In the genomic region with DNA sequence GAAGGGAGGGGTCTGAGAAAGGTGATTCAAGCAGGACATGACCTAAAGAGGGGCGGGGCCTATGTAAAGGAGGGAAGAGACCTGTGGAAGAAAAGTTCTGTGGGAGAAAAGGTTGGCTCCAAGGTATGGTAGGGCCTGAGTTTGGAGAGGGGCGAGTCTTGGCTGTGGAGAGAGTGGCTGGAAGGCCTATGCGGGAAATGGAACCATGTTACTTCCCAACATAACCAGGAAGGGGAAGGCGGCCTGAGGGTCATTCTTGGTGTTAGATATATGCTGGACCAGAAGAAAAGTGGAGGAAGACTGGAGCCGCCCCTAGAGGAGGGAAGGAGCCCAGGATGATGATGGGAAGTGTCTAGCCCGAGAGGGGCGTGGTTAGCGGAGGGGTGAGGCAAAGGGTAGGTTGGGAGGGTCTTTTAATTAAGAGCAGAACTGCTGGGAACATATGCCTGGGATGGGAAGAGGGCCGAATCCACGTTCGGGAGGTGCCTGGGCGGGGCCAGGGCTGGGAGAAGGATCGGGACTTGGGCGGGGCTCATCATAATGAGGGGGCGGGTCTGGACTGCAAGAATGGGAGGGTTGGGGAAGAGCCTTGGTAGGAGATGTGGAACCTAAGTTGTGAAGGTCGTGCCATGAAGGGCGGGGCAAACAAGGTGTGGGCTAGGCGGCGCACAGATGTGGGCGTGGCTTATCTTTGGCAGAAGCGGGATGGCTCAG, we compare ENCODE assay signal across 7 mouse cellular contexts. TPM values are rescaled to one million over a fixed set of nuclear protein-coding genes. Genes with fewer than 3 reads are reported as not detected.
DNase-seq lines count a peak whose midpoint lies in the region; ATAC-seq and TF ChIP-seq lines count a peak whose summit lies in the region.

No protein-coding gene starts in this region.

- no peak for DNase-seq in thymus, adult 2 months
- DNase-seq in thymus, postnatal 10 days (ENCODE audit: low spot score in 2 of 2) = no peak
- DNase-seq in embryo, embryonic 10 days (ENCODE audit: low spot score) = peak; percentile 67
- DNase-seq in hindbrain, embryonic 14.5 days (ENCODE audit: low spot score) = no peak
- peak; percentile 68 to 73 (median 70) for DNase-seq in liver, embryonic 14.5 days (ENCODE audit: low read depth in 3 of 3, low spot score in 3 of 3)
- peak; percentile 58 for DNase-seq in splenic B cell, adult 2 months (ENCODE audit: low read depth, low spot score)
- DNase-seq in frontal cortex, postnatal 10 days (ENCODE audit: low spot score in 2 of 2) = no peak

- TF ChIP-seq POLR2A in thymus, adult 2 months (IDR thresholded peaks at IDR 0.05; ENCODE audit: control insufficient read depth, extremely low read depth, insufficient read depth, low read length, poor library complexity) = no peak

- peak overlapping the region; percentile 92 for H3K4me2 ChIP-seq in hindbrain, embryonic 14.5 days (replicated peaks)
- H3K4me2 ChIP-seq in liver, embryonic 14.5 days (ENCODE audit: low read depth) = peak overlapping the region; percentile 88

- peaks cover 16% of the 10 kb centered on the region for H3K4me1 ChIP-seq in thymus, adult 2 months (replicated peaks; ENCODE audit: control insufficient read depth, insufficient read depth, low read length)
- H3K4me1 ChIP-seq in hindbrain, embryonic 14.5 days (replicated peaks; ENCODE audit: control insufficient read depth, insufficient read depth, low read length) = peaks cover 15% of the 10 kb centered on the region
- H3K4me1 ChIP-seq in liver, embryonic 14.5 days (replicated peaks; ENCODE audit: control insufficient read depth in 2 of 2, insufficient read depth in 2 of 2, low read length in 1 of 2) = peaks cover 17 to 26% of the 10 kb centered on the region in 2 experiments

- H3K9ac ChIP-seq in hindbrain, embryonic 14.5 days = no peak overlapping the region
- 0 out of 2 replicates have a peak overlapping the region, but pooled peaks have one; percentile 29 for H3K9ac ChIP-seq in liver, embryonic 14.5 days (replicated peaks)

- peak overlapping the region; percentile 80 for H3K4me3 ChIP-seq in thymus, adult 2 months (ENCODE audit: control insufficient read depth, insufficient read depth, low read length)
- H3K4me3 ChIP-seq in hindbrain, embryonic 14.5 days (replicated peaks; ENCODE audit: low read length) = peak overlapping the region; percentile 62
- peak overlapping the region; percentile 57 to 92 for H3K4me3 ChIP-seq in liver, embryonic 14.5 days (ENCODE audit: insufficient read depth in 1 of 2, low read depth in 2 of 2, low read length in 2 of 2)

- WGBS in thymus, adult 2 months = 28% methylated on average over 21 of the region's 21 CpGs
- WGBS in hindbrain, embryonic 14.5 days = under 1% methylated on average over 21 of the region's 21 CpGs
- WGBS in liver, embryonic 14.5 days (ENCODE audit: insufficient replicate concordance) = 1% methylated on average over 21 of the region's 21 CpGs

- peak; percentile 23; the same call in 1 of the 2 replicates for TF ChIP-seq EP300 in liver, embryonic 14.5 days (IDR thresholded peaks at IDR 0.05; ENCODE audit: low read depth)

- no peaks in the 10 kb centered on the region for H3K36me3 ChIP-seq in thymus, adult 2 months (ENCODE audit: control insufficient read depth, insufficient read depth, low read length)
- no peaks in the 10 kb centered on the region for H3K36me3 ChIP-seq in hindbrain, embryonic 14.5 days (replicated peaks; ENCODE audit: control insufficient read depth, insufficient read depth)
- no peaks in the 10 kb centered on the region for H3K36me3 ChIP-seq in liver, embryonic 14.5 days (replicated peaks; ENCODE audit: control insufficient read depth, insufficient read depth, low read depth)
- H3K36me3 ChIP-seq in splenic B cell, adult 2 months (ENCODE audit: control insufficient read depth, insufficient read depth, low read length, poor library complexity, severe bottlenecking) = no peaks in the 10 kb centered on the region

- H3K27me3 ChIP-seq in thymus, adult 2 months (ENCODE audit: control insufficient read depth, insufficient read depth, low read length) = peaks cover 3% of the 10 kb centered on the region; the same call in 1 of the 2 replicates
- H3K27me3 ChIP-seq in hindbrain, embryonic 14.5 days (ENCODE audit: control insufficient read depth, insufficient read depth, low read length) = peaks cover 21% of the 10 kb centered on the region; the same call in 1 of the 2 replicates
- H3K27me3 ChIP-seq in liver, embryonic 14.5 days (ENCODE audit: control insufficient read depth, insufficient read depth, low read length) = peaks cover 20% of the 10 kb centered on the region
- H3K27me3 ChIP-seq in splenic B cell, adult 2 months (ENCODE audit: control insufficient read depth, insufficient read depth, low read length, poor library complexity, severe bottlenecking) = no peaks in the 10 kb centered on the region

- no peak for TF ChIP-seq CTCF in thymus, adult 2 months (IDR thresholded peaks at IDR 0.05; ENCODE audit: borderline replicate concordance, control insufficient read depth, extremely low read depth, insufficient read depth, low read length, poor library complexity)
- no peak for TF ChIP-seq CTCF in liver, embryonic 14.5 days (IDR thresholded peaks at IDR 0.05; ENCODE audit: low read depth)

- H3K9me3 ChIP-seq in hindbrain, embryonic 14.5 days (ENCODE audit: control insufficient read depth, low read length) = no peaks in the 10 kb centered on the region
- H3K9me3 ChIP-seq in liver, embryonic 14.5 days (ENCODE audit: control insufficient read depth, low read length) = no peaks in the 10 kb centered on the region

- H3K27ac ChIP-seq in thymus, adult 2 months (ENCODE audit: control insufficient read depth, insufficient read depth, low read length) = no peak overlapping the region
- no peak overlapping the region for H3K27ac ChIP-seq in hindbrain, embryonic 14.5 days
- H3K27ac ChIP-seq in liver, embryonic 14.5 days = peak overlapping the region; percentile 72

- ATAC-seq in hindbrain, embryonic 14.5 days (ENCODE audit: low FRiP score) = peak; percentile 18
- peak; percentile 53 for ATAC-seq in liver, embryonic 14.5 days (ENCODE audit: insufficient read depth)

RNA-seq across cellular contexts. Expression of a gene that starts 0.7 kb away (rescaled TPM):
- polyA plus RNA-seq in thymus, adult 2 months (2012; rRNA removed) = 43.1 and 44.6 TPM in 2 replicates
- polyA plus RNA-seq in hindbrain, embryonic 14.5 days (2014; fragmentation: Nextera tagmentation; extraction: Ambion mirVana) = 28.5 and 30.0 TPM in 2 replicates
- 6.5 and 7.1 TPM in 2 replicates for polyA plus RNA-seq in liver, embryonic 14.5 days (2012; rRNA removed)
- 5.0 and 6.0 TPM in 2 replicates for polyA plus RNA-seq in liver, embryonic 14.5 days (2014; fragmentation: Nextera tagmentation; extraction: Ambion mirVana)

RNA-seq across cellular contexts. Expression of a gene that starts 9.7 kb away (rescaled TPM):
- polyA plus RNA-seq in thymus, adult 2 months (2012; rRNA removed) = 0.39 and 0.73 TPM in 2 replicates
- polyA plus RNA-seq in hindbrain, embryonic 14.5 days (2014; fragmentation: Nextera tagmentation; extraction: Ambion mirVana) = 143 and 149 TPM in 2 replicates
- polyA plus RNA-seq in liver, embryonic 14.5 days (2012; rRNA removed) = 0.03 and 0.09 TPM in 2 replicates
- polyA plus RNA-seq in liver, embryonic 14.5 days (2014; fragmentation: Nextera tagmentation; extraction: Ambion mirVana) = not detected in 2 replicates

RNA-seq across cellular contexts. Expression of a gene that starts 15.5 kb away (rescaled TPM):
- polyA plus RNA-seq in thymus, adult 2 months (2012; rRNA removed) = 0.59 and 0.70 TPM in 2 replicates
- 6.3 and 6.9 TPM in 2 replicates for polyA plus RNA-seq in hindbrain, embryonic 14.5 days (2014; fragmentation: Nextera tagmentation; extraction: Ambion mirVana)
- polyA plus RNA-seq in liver, embryonic 14.5 days (2012; rRNA removed) = 1.5 and 1.9 TPM in 2 replicates
- 3.7 and 4.0 TPM in 2 replicates for polyA plus RNA-seq in liver, embryonic 14.5 days (2014; fragmentation: Nextera tagmentation; extraction: Ambion mirVana)

RNA-seq across cellular contexts. Expression of a gene that starts 29.1 kb away (rescaled TPM):
- 196 and 227 TPM in 2 replicates for polyA plus RNA-seq in thymus, adult 2 months (2012; rRNA removed)
- polyA plus RNA-seq in hindbrain, embryonic 14.5 days (2014; fragmentation: Nextera tagmentation; extraction: Ambion mirVana) = 161 and 166 TPM in 2 replicates
- 55.1 and 71.6 TPM in 2 replicates for polyA plus RNA-seq in liver, embryonic 14.5 days (2012; rRNA removed)
- 72.0 and 74.2 TPM in 2 replicates for polyA plus RNA-seq in liver, embryonic 14.5 days (2014; fragmentation: Nextera tagmentation; extraction: Ambion mirVana)

RNA-seq across cellular contexts. Expression of a gene that starts 33.2 kb away (rescaled TPM):
- polyA plus RNA-seq in thymus, adult 2 months (2012; rRNA removed) = 731 and 765 TPM in 2 replicates
- 622 and 778 TPM in 2 replicates for polyA plus RNA-seq in hindbrain, embryonic 14.5 days (2014; fragmentation: Nextera tagmentation; extraction: Ambion mirVana)
- polyA plus RNA-seq in liver, embryonic 14.5 days (2012; rRNA removed) = 553 and 870 TPM in 2 replicates
- polyA plus RNA-seq in liver, embryonic 14.5 days (2014; fragmentation: Nextera tagmentation; extraction: Ambion mirVana) = 738 and 773 TPM in 2 replicates

Comparison
In these comparisons a context has a peak if more than half of its experiments do, and no peak if none do; other contexts are left out.
1. DNase-seq: peak in embryo, embryonic 10 days (single experiment), liver, embryonic 14.5 days (3 of 3) and splenic B cell, adult 2 months (single experiment); none in thymus, adult 2 months (single experiment), thymus, postnatal 10 days (0 of 2), hindbrain, embryonic 14.5 days (single experiment) and frontal cortex, postnatal 10 days (0 of 2).
2. RNA of a gene that starts 9.7 kb away (polyA plus RNA-seq): 143 to 149 TPM in hindbrain, embryonic 14.5 days; 0.39 to 0.73 TPM in thymus, adult 2 months and 0.03 to 0.09 TPM in liver, embryonic 14.5 days; every median in the first group is over 10 times any median in the second.
3. Peak in every context shown above with its lines, with median percentiles within 50 percentile points of each other: H3K4me3 ChIP-seq.